Mouse (Mus musculus) bone marrow macrophage, adult 2 months (primary cell): ENCODE results near the gene Lsmem1. TPM values are rescaled to one million over a fixed set of nuclear protein-coding genes. Genes with fewer than 3 reads are reported as not detected.
"Not testable (repeated sequence)": the region's sequence is repeated elsewhere in the genome, so short reads cannot be mapped to it uniquely, and the experiment has no call there.

ENCODE experiments used
- H3K27ac ChIP-seq: 2 replicates; pipeline ENCODE4 v1.5.1; 2012; ENCODE audit warnings: low read depth, low read length; ENCODE audit not compliant: insufficient read depth
- H3K4me1 ChIP-seq: 2 replicates; pipeline ENCODE4 v1.6.1; 2012; ENCODE audit warnings: low read length; ENCODE audit not compliant: control insufficient read depth, insufficient read depth
- H3K4me3 ChIP-seq: 2 replicates; pipeline ENCODE4 v1.5.1; 2012; ENCODE audit warnings: mild to moderate bottlenecking, low read length, moderate library complexity; ENCODE audit not compliant: insufficient read depth
- CTCF ChIP-seq: IDR thresholded peaks from 2 replicates; pipeline ENCODE4 v1.5.1; 2012; ENCODE audit warnings: low read depth, mild to moderate bottlenecking, low read length, moderate library complexity
- POLR2A ChIP-seq: IDR thresholded peaks from 2 replicates; pipeline ENCODE4 v1.6.1; 2012; ENCODE audit warnings: mild to moderate bottlenecking, low read depth, low read length, borderline replicate concordance
- polyA plus RNA-seq: library from polyadenylated mRNA; stranded (reverse); fragments of >200 nt; gene quantifications from 2 replicates; pipeline ENCODE4 v1.2.4, GENCODE M21; 2012; ENCODE audit not compliant: missing spikeins, insufficient read depth, insufficient read length

Lsmem1 gene
- polyA plus RNA-seq, 1 experiment = not detected

GRCm38 (mm10) chr12:40197511-40197910 is 1.8 kb downstream of the Lsmem1 start:
- Histone ChIP-seq H3K27ac (no peak overlapping the region), H3K4me3 (no peak overlapping the region), H3K4me1 (no peaks in the 10 kb centered on the region)
- TF ChIP-seq POLR2A = no peak
- no peak for TF ChIP-seq CTCF

GRCm38 (mm10) chr12:40185474-40185873 is 13.8 kb downstream of the Lsmem1 start:
- H3K27ac ChIP-seq = no peak overlapping the region
- H3K4me1 ChIP-seq = no peaks in the 10 kb centered on the region
- no peak overlapping the region for H3K4me3 ChIP-seq
- TF ChIP-seq POLR2A (no peak), CTCF (no peak)

- no peaks in the 10 kb centered on the region for H3K4me1 ChIP-seq
- peak; percentile 47; the same call in 1 of the 2 replicates for TF ChIP-seq CTCF
- TF ChIP-seq POLR2A = no peak
- H3K27ac ChIP-seq = no peak overlapping the region
- H3K4me3 ChIP-seq = no peak overlapping the region
Measured at GRCm38 (mm10) chr12:40177089-40177488, 22.2 kb downstream of the Lsmem1 start.

GRCm38 (mm10) chr12:40176158-40176557 is 23.1 kb downstream of the Lsmem1 start:
- Histone ChIP-seq H3K4me1 (0 out of 2 replicates have a peak, but pooled peaks cover 3% of the 10 kb centered on the region), H3K27ac (no peak overlapping the region), H3K4me3 (no peak overlapping the region)
- no peak for TF ChIP-seq POLR2A

- not testable (repeated sequence) for H3K27ac ChIP-seq, H3K4me3 ChIP-seq, H3K4me1 ChIP-seq
Measured at GRCm38 (mm10) chr12:40175171-40175570, 24.1 kb downstream of the Lsmem1 start.

GRCm38 (mm10) chr12:40171637-40172036 is 27.7 kb downstream of the Lsmem1 start:
- H3K4me3 ChIP-seq = no peak overlapping the region
- H3K4me1 ChIP-seq = 0 out of 2 replicates have a peak, but pooled peaks cover 3% of the 10 kb centered on the region
- no peak overlapping the region for H3K27ac ChIP-seq
- TF ChIP-seq CTCF = no peak
- no peak for TF ChIP-seq POLR2A

GRCm38 (mm10) chr12:40169675-40170074 is 29.6 kb downstream of the Lsmem1 start:
- 0 out of 2 replicates have a peak, but pooled peaks cover 3% of the 10 kb centered on the region for H3K4me1 ChIP-seq
- H3K27ac ChIP-seq = no peak overlapping the region
- no peak overlapping the region for H3K4me3 ChIP-seq
- TF ChIP-seq POLR2A (no peak), CTCF (no peak)

- Histone ChIP-seq H3K4me1 (no peaks in the 10 kb centered on the region), H3K27ac (no peak overlapping the region), H3K4me3 (no peak overlapping the region)
- TF ChIP-seq CTCF (no peak), POLR2A (no peak)
Measured at GRCm38 (mm10) chr12:40164621-40165020, 34.7 kb downstream of the Lsmem1 start.

GRCm38 (mm10) chr12:40160777-40161176 is 38.5 kb downstream of the Lsmem1 start:
- H3K4me1 ChIP-seq = no peaks in the 10 kb centered on the region
- H3K27ac ChIP-seq = no peak overlapping the region
- TF ChIP-seq CTCF (no peak), POLR2A (no peak)
- H3K4me3 ChIP-seq = no peak overlapping the region

GRCm38 (mm10) chr12:40154188-40154587 is 45.1 kb downstream of the Lsmem1 start:
- no peak overlapping the region for H3K27ac ChIP-seq
- peaks cover 7% of the 10 kb centered on the region; the same call in 1 of the 2 replicates for H3K4me1 ChIP-seq
- no peak overlapping the region for H3K4me3 ChIP-seq
- TF ChIP-seq POLR2A (no peak), CTCF (no peak)

- H3K4me3 ChIP-seq = no peak overlapping the region
- H3K4me1 ChIP-seq = peaks cover 7% of the 10 kb centered on the region; the same call in 1 of the 2 replicates
- H3K27ac ChIP-seq = no peak overlapping the region
- TF ChIP-seq POLR2A (no peak), CTCF (no peak)
Measured at GRCm38 (mm10) chr12:40152353-40153069, 46.8 kb downstream of the Lsmem1 start.
